Mouse (Mus musculus) testis, postnatal 10 days (tissue): ENCODE data around the gene Gtdc1.

Experiments
- DNase-seq: peaks from one replicate; pipeline ENCODE4 v3.0.0; 2021; ENCODE audit warnings: low spot score

Gtdc1 gene

GRCm38 (mm10) chr2:44526110-44527032, 401.1 kb downstream of the Gtdc1 start:
- no peak for DNase-seq

- no peak for DNase-seq
Observed at GRCm38 (mm10) chr2:44525187-44525919, 402.1 kb downstream of the Gtdc1 start.

GRCm38 (mm10) chr2:44519236-44519635, 408.2 kb downstream of the Gtdc1 start:
- DNase-seq, result no peak

GRCm38 (mm10) chr2:44518085-44518484, 409.4 kb downstream of the Gtdc1 start:
- no peak for DNase-seq
